Mouse (Mus musculus) fat pad, adult 2 months (tissue): ENCODE data around the gene Txndc5.

Experiments
- DNase-seq: peaks from one replicate; pipeline ENCODE4 v3.0.0-alpha.2; 2011; ENCODE audit warnings: low read depth, low spot score; ENCODE audit errors: extremely low read depth

Txndc5 gene

GRCm38 (mm10) chr13:38527041-38527796 is 1.4 kb downstream of the Txndc5 start:
- no peak for DNase-seq

GRCm38 (mm10) chr13:38526116-38526515 is 2.5 kb downstream of the Txndc5 start:
- DNase-seq: no peak

GRCm38 (mm10) chr13:38525261-38525660 is 3.4 kb downstream of the Txndc5 start:
- no peak for DNase-seq

- no peak for DNase-seq
Measured at GRCm38 (mm10) chr13:38523231-38523630, 5.4 kb downstream of the Txndc5 start.

GRCm38 (mm10) chr13:38522056-38522654 is 6.5 kb downstream of the Txndc5 start:
- DNase-seq: no peak

GRCm38 (mm10) chr13:38520299-38520698 is 8.3 kb downstream of the Txndc5 start:
- no peak for DNase-seq

- DNase-seq: no peak
Measured at GRCm38 (mm10) chr13:38516582-38516981, 12.0 kb downstream of the Txndc5 start.

GRCm38 (mm10) chr13:38515845-38516244 is 12.8 kb downstream of the Txndc5 start:
- DNase-seq: no peak

GRCm38 (mm10) chr13:38515431-38515830 is 13.2 kb downstream of the Txndc5 start:
- no peak for DNase-seq

- DNase-seq: no peak
Measured at GRCm38 (mm10) chr13:38513921-38514320, 14.7 kb downstream of the Txndc5 start.

- DNase-seq: no peak
Measured at GRCm38 (mm10) chr13:38511979-38512378, 16.6 kb downstream of the Txndc5 start.

- DNase-seq: peak; percentile 43
Measured at GRCm38 (mm10) chr13:38509681-38510341, 18.8 kb downstream of the Txndc5 start.

- no peak for DNase-seq
Measured at GRCm38 (mm10) chr13:38506936-38507335, 21.7 kb downstream of the Txndc5 start.

GRCm38 (mm10) chr13:38506320-38506719 is 22.3 kb downstream of the Txndc5 start:
- no peak for DNase-seq

- no peak for DNase-seq
Measured at GRCm38 (mm10) chr13:38503137-38503849, 25.3 kb downstream of the Txndc5 start.

- DNase-seq: no peak
Measured at GRCm38 (mm10) chr13:38501314-38501713, 27.3 kb downstream of the Txndc5 start.

- DNase-seq: no peak
Measured at GRCm38 (mm10) chr13:38496715-38497114, 31.9 kb downstream of the Txndc5 start.

- DNase-seq: no peak
Measured at GRCm38 (mm10) chr13:38486767-38487166, 41.9 kb downstream of the Txndc5 start.

- no peak for DNase-seq
Measured at GRCm38 (mm10) chr13:38484701-38485100, 43.9 kb downstream of the Txndc5 start.

- no peak for DNase-seq
Measured at GRCm38 (mm10) chr13:38481021-38481420, 47.6 kb downstream of the Txndc5 start.

- no peak for DNase-seq
Measured at GRCm38 (mm10) chr13:38476936-38477335, 51.7 kb downstream of the Txndc5 start.
